Mouse (Mus musculus) midbrain, postnatal 0 days (tissue): Measurements from ENCODE around the gene Slc16a9. TPM values are rescaled to one million over a fixed set of nuclear protein-coding genes. Genes with fewer than 3 reads are reported as not detected.

Experiments used
- ATAC-seq: fragments of 200-750 bp; cut with Nextera tagmentation; 2 replicates; pipeline ENCODE4 v1.8.0; 2017; ENCODE audit warnings: moderate number of reproducible peaks, mild to moderate bottlenecking, moderate TSS enrichment, moderate library complexity; ENCODE audit not compliant: low FRiP score
- DNase-seq: peaks from one replicate; pipeline ENCODE4 v3.0.0-alpha.2; 2015; ENCODE audit warnings: low spot score
- H3K27ac ChIP-seq: fragments of 300-500 bp; sonication (generic); 2 replicates; pipeline ENCODE4 v1.5.1; 2014; ENCODE audit warnings: low read depth, mild to moderate bottlenecking, low read length, mixed read lengths
- H3K27me3 ChIP-seq: fragments of 300-500 bp; sonication (generic); 2 replicates; pipeline ENCODE4 v1.6.1; 2014; ENCODE audit warnings: low read length, control low read depth, mixed read lengths; ENCODE audit not compliant: insufficient read depth
- H3K36me3 ChIP-seq: fragments of 300-500 bp; sonication (generic); 2 replicates; pipeline ENCODE4 v1.6.1; 2014; ENCODE audit warnings: low read length, control low read depth, mixed read lengths; ENCODE audit not compliant: insufficient read depth
- H3K4me1 ChIP-seq: fragments of 300-500 bp; sonication (generic); 2 replicates; pipeline ENCODE4 v1.6.1; 2014; ENCODE audit warnings: mild to moderate bottlenecking, control low read depth, antibody characterized with exemption, low read length, mixed read lengths; ENCODE audit not compliant: insufficient read depth
- H3K4me2 ChIP-seq: fragments of 300-500 bp; sonication (generic); 2 replicates; pipeline ENCODE4 v1.6.1; 2014; ENCODE audit warnings: low read depth, mild to moderate bottlenecking, low read length, mixed read lengths; ENCODE audit not compliant: poor library complexity, severe bottlenecking
- H3K4me3 ChIP-seq: fragments of 300-500 bp; sonication (generic); 2 replicates; pipeline ENCODE4 v1.5.1; 2014; ENCODE audit warnings: low read depth, mild to moderate bottlenecking, low read length, moderate library complexity
- H3K9ac ChIP-seq: fragments of 300-500 bp; sonication (generic); replicated peaks from 2 replicates; pipeline ENCODE4 v1.6.1; 2014; ENCODE audit warnings: mild to moderate bottlenecking, low read length, moderate library complexity, mixed read lengths; ENCODE audit not compliant: poor library complexity, severe bottlenecking
- H3K9me3 ChIP-seq: fragments of 300-500 bp; sonication (generic); 2 replicates; pipeline ENCODE4 v1.6.1; 2016; ENCODE audit warnings: low read length, control low read depth
- CTCF ChIP-seq: IDR thresholded peaks from 2 replicates; pipeline ENCODE4 v1.5.1; 2016; ENCODE audit warnings: antibody characterized with exemption, mild to moderate bottlenecking
- whole genome bisulfite sequencing: fragments of 180-500 bp; shearing (Covaris S2); extraction: QIAGEN DNeasy Blood & Tissue Kit; methylation state at CpG from one replicate; pipeline ENCODE4 v1.1.7; 2014; 5-methylcytosine and 5-hydroxymethylcytosine counted together
- polyA plus RNA-seq: library from polyadenylated mRNA; unstranded; fragments of >200 nt; fragmentation: Nextera tagmentation; extraction: Ambion mirVana; gene quantifications from 2 replicates; pipeline ENCODE4 v1.2.1, GENCODE M21; 2015
- total RNA-seq: library from RNA; depleted of rRNA; stranded (reverse); fragments of >200 nt; gene quantifications from 2 replicates; pipeline ENCODE4 v1.2.3, GENCODE M21; 2014

The Slc16a9 gene
- total and polyA plus RNA-seq, 2 experiments from 2014 or later = 4.2 to 8.9 TPM

GRCm38 (mm10) chr10:70242751-70243444, 2.0 kb upstream of the Slc16a9 start:
- WGBS = 52% methylated on average over 8 of the region's 8 CpGs
- ATAC-seq (no peak), DNase-seq (no peak)
- peaks cover 9% of the 10 kb centered on the region for H3K27me3 ChIP-seq
- no peaks in the 10 kb centered on the region for H3K36me3 ChIP-seq
- H3K4me1 ChIP-seq = no peaks in the 10 kb centered on the region
- H3K4me2 ChIP-seq = no peak overlapping the region
- no peak for TF ChIP-seq CTCF
- no peak overlapping the region for H3K9ac ChIP-seq
- no peak overlapping the region for H3K27ac ChIP-seq
- no peak overlapping the region for H3K4me3 ChIP-seq
- H3K9me3 ChIP-seq = no peaks in the 10 kb centered on the region

GRCm38 (mm10) chr10:70245559-70245945, 652 bp downstream of the Slc16a9 start:
- H3K27ac ChIP-seq = no peak overlapping the region
- peak overlapping the region; percentile 79 for H3K9ac ChIP-seq
- no peaks in the 10 kb centered on the region for H3K9me3 ChIP-seq
- no peak for ATAC-seq
- no peaks in the 10 kb centered on the region for H3K36me3 ChIP-seq
- peaks cover 9% of the 10 kb centered on the region; the same call in 1 of the 2 replicates for H3K27me3 ChIP-seq
- H3K4me3 ChIP-seq = peak overlapping the region; percentile 71
- no peak for TF ChIP-seq CTCF
- peak overlapping the region; percentile 98 for H3K4me2 ChIP-seq
- H3K4me1 ChIP-seq = no peaks in the 10 kb centered on the region
- DNase-seq = no peak
- WGBS = 2% methylated on average over 16 of the region's 16 CpGs

GRCm38 (mm10) chr10:70246076-70246475, 1.2 kb downstream of the Slc16a9 start:
- TF ChIP-seq CTCF = no peak
- WGBS = 44% methylated on average over 9 of the region's 9 CpGs
- no peak overlapping the region for H3K27ac ChIP-seq
- no peaks in the 10 kb centered on the region for H3K36me3 ChIP-seq
- H3K4me1 ChIP-seq = no peaks in the 10 kb centered on the region
- H3K9ac ChIP-seq = no peak overlapping the region
- H3K4me3 ChIP-seq = peak overlapping the region; percentile 71; the same call in 1 of the 2 replicates
- no peak for ATAC-seq
- H3K4me2 ChIP-seq = peak overlapping the region; percentile 98
- H3K9me3 ChIP-seq = no peaks in the 10 kb centered on the region
- H3K27me3 ChIP-seq = peaks cover 9% of the 10 kb centered on the region; the same call in 1 of the 2 replicates
- DNase-seq = no peak

- no peaks in the 10 kb centered on the region for H3K36me3 ChIP-seq
- ATAC-seq = no peak
- DNase-seq = no peak
- no peaks in the 10 kb centered on the region for H3K4me1 ChIP-seq
- WGBS = 86% methylated on average over 4 of the region's 4 CpGs
- no peak overlapping the region for H3K4me2 ChIP-seq
- no peak overlapping the region for H3K9ac ChIP-seq
- H3K27ac ChIP-seq = no peak overlapping the region
- TF ChIP-seq CTCF = no peak
- H3K9me3 ChIP-seq = no peaks in the 10 kb centered on the region
- H3K27me3 ChIP-seq = peaks cover 9% of the 10 kb centered on the region; the same call in 1 of the 2 replicates
- H3K4me3 ChIP-seq = no peak overlapping the region
Observed at GRCm38 (mm10) chr10:70250354-70250753, 5.5 kb downstream of the Slc16a9 start.

GRCm38 (mm10) chr10:70250766-70251165, 5.9 kb downstream of the Slc16a9 start:
- Histone ChIP-seq H3K4me2 (no peak overlapping the region), H3K27ac (no peak overlapping the region), H3K4me1 (no peaks in the 10 kb centered on the region), H3K36me3 (no peaks in the 10 kb centered on the region), H3K9me3 (no peaks in the 10 kb centered on the region), H3K9ac (no peak overlapping the region), H3K27me3 (peaks cover 9% of the 10 kb centered on the region; the same call in 1 of the 2 replicates), H3K4me3 (no peak overlapping the region)
- DNase-seq = no peak
- 94% methylated on average over 6 of the region's 6 CpGs for WGBS
- no peak for TF ChIP-seq CTCF
- ATAC-seq = no peak

- Histone ChIP-seq H3K27me3 (no peaks in the 10 kb centered on the region), H3K4me2 (no peak overlapping the region), H3K4me1 (no peaks in the 10 kb centered on the region), H3K9me3 (no peaks in the 10 kb centered on the region), H3K9ac (no peak overlapping the region), H3K4me3 (no peak overlapping the region), H3K36me3 (no peaks in the 10 kb centered on the region), H3K27ac (no peak overlapping the region)
- WGBS = 64% methylated on average over 4 of the region's 4 CpGs
- peak; percentile 10 for DNase-seq
- ATAC-seq = no peak
- TF ChIP-seq CTCF = no peak
Observed at GRCm38 (mm10) chr10:70254666-70255065, 9.8 kb downstream of the Slc16a9 start.
